ENCODE assay signal across 30 mouse cellular contexts in genomic region chr12:57093107-57093506, GRCm38 (mm10).
DNase-seq lines count a peak whose midpoint lies in the region.
"Had no signal": no experiment of that assay in that cellular context is flagged by ENCODE, and none has a peak within 500 bp of the region (broad histone marks: within the 10 kb centered on the region; RNA-seq: fewer than 3 reads in every experiment).

No protein-coding gene starts in this region.

- H3K4me3 ChIP-seq in embryonic facial prominence, embryonic 10.5 days: no peak overlapping the region
- H3K4me3 ChIP-seq: erythroblast, embryonic 14.5 days; forebrain, embryonic 13.5 days; heart, embryonic 12.5 days; intestine, embryonic 15.5 days; limb, embryonic 15.5 days; liver, embryonic 13.5 days; midbrain, embryonic 13.5 days; neural tube, embryonic 13.5 days; stomach, embryonic 15.5 days had no signal

- intact Hi-C loops in left cerebral cortex, postnatal 14 days (cut with DNase I): no loop called here

- H3K36me3 ChIP-seq in embryonic facial prominence, embryonic 10.5 days (replicated peaks): no peaks in the 10 kb centered on the region
- H3K36me3 ChIP-seq: heart, embryonic 12.5 days; intestine, embryonic 15.5 days; limb, embryonic 15.5 days; liver, embryonic 13.5 days; midbrain, embryonic 13.5 days; neural tube, embryonic 13.5 days; stomach, embryonic 15.5 days had no signal

- WGBS in embryonic facial prominence, embryonic 10.5 days: 20% methylated on average over 5 of the region's 5 CpGs

- H3K4me1 ChIP-seq in embryonic facial prominence, embryonic 10.5 days: peaks cover 12% of the 10 kb centered on the region
- H3K4me1 ChIP-seq: forebrain, embryonic 13.5 days; heart, embryonic 12.5 days; intestine, embryonic 15.5 days; limb, embryonic 15.5 days; liver, embryonic 13.5 days; midbrain, embryonic 13.5 days; neural tube, embryonic 13.5 days; stomach, embryonic 15.5 days had no signal

- H3K27me3 ChIP-seq in embryonic facial prominence, embryonic 10.5 days (replicated peaks; ENCODE audit: low read depth, poor library complexity, severe bottlenecking): no peaks in the 10 kb centered on the region
- H3K27me3 ChIP-seq: forebrain, embryonic 13.5 days; heart, embryonic 12.5 days; intestine, embryonic 15.5 days; limb, embryonic 15.5 days; liver, embryonic 13.5 days; midbrain, embryonic 13.5 days; neural tube, embryonic 13.5 days; stomach, embryonic 15.5 days had no signal

- H3K27ac ChIP-seq in embryonic facial prominence, embryonic 10.5 days (replicated peaks): no peak overlapping the region
- H3K27ac ChIP-seq: forebrain, embryonic 13.5 days; hindbrain, postnatal 0 days; intestine, embryonic 15.5 days; kidney, postnatal 0 days; limb, embryonic 15.5 days; liver, embryonic 13.5 days; macrophage; midbrain, embryonic 13.5 days; neural tube, embryonic 13.5 days; stomach, embryonic 15.5 days had no signal

- DNase-seq in embryo, embryonic 10 days (ENCODE audit: low spot score): peak; percentile 61
- no peak for DNase-seq in embryo, embryonic 9.5 days (ENCODE audit: extremely low spot score)
- peak; percentile 25 for DNase-seq in R1 (ENCODE audit: low read depth, low spot score)
- DNase-seq in embryonic facial prominence, embryonic 10.5 days (ENCODE audit: low spot score): peak; percentile 49
- DNase-seq in right cerebral cortex, postnatal 25 days: no peak
- DNase-seq in kidney, adult 9 months: no peak
- no peak for DNase-seq in left cerebral cortex, postnatal 14 days (ENCODE audit: low spot score in 2 of 2)
- DNase-seq: adrenal gland, postnatal 14 days; cerebellum, adult 18-20 months; cerebellum, postnatal 10 days; gastrocnemius, postnatal 14 days; heart, adult 18-20 months; heart, postnatal 4 days; kidney, adult 2 months; kidney, postnatal 4 days; left cerebral cortex, postnatal 4 days; liver, embryonic 13.5 days; lung, adult 18-20 months; lung, postnatal 10 days had no signal

- no peaks in the 10 kb centered on the region for H3K9me3 ChIP-seq in embryonic facial prominence, embryonic 10.5 days
- H3K9me3 ChIP-seq: forebrain, embryonic 13.5 days; heart, embryonic 12.5 days; intestine, embryonic 15.5 days; limb, embryonic 15.5 days; liver, embryonic 13.5 days; midbrain, embryonic 13.5 days; neural tube, embryonic 13.5 days; stomach, embryonic 15.5 days had no signal

Comparison
In these comparisons a context has a peak if more than half of its experiments do, and no peak if none do; other contexts are left out.
1. DNase-seq: peak in embryo, embryonic 10 days (single experiment), R1 (single experiment) and embryonic facial prominence, embryonic 10.5 days (single experiment); none in embryo, embryonic 9.5 days (single experiment), right cerebral cortex, postnatal 25 days (single experiment), kidney, adult 9 months (single experiment) and left cerebral cortex, postnatal 14 days (0 of 2).